ENCODE assay signal across 14 mouse cellular contexts in the genomic region with DNA sequence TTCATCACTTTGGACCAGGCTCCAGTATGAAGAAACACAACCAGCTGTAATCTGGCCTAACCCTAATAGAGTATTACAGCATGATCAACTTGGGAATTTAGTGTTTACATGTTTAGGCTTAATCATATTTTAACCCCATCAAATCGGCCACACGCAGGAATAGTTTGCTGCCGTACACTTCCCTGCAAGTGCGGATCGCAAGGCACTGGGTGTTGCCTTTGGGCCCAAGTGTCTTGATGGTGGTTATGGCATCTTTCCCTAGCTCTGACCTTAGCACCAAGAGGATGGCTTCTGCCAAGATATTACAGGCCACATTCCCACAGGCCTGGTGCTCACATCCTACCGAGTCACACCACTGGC.
DNase-seq lines count a peak whose midpoint lies in the region; ATAC-seq and TF ChIP-seq lines count a peak whose summit lies in the region.
"Had no signal": no experiment of that assay in that cellular context is flagged by ENCODE, and none has a peak within 500 bp of the region (broad histone marks: within the 10 kb centered on the region; RNA-seq: fewer than 3 reads in every experiment).

No protein-coding gene starts in this region.

- H3K4me1 ChIP-seq in embryonic facial prominence, embryonic 14.5 days (ENCODE audit: control insufficient read depth, insufficient read depth, low read length) = peaks cover 33% of the 10 kb centered on the region
- H3K4me1 ChIP-seq: liver, embryonic 13.5 days had no signal

- H3K27ac ChIP-seq in layer of hippocampus, adult 2 months = peak overlapping the region; percentile 73
- H3K27ac ChIP-seq in embryonic facial prominence, embryonic 14.5 days (replicated peaks; ENCODE audit: low read depth, low read length) = peak overlapping the region; percentile 78
- H3K27ac ChIP-seq: liver, embryonic 13.5 days; neural tube, embryonic 15.5 days had no signal

- ATAC-seq in embryonic facial prominence, embryonic 14.5 days (ENCODE audit: low read depth) = no peak
- ATAC-seq in monocyte, adult 5-6 weeks (replicated peaks; ENCODE audit: insufficient number of reproducible peaks, low FRiP score, low TSS enrichment, poor library complexity, severe bottlenecking) = no peak
- ATAC-seq: Patski had no signal

- peak overlapping the region; percentile 35 for H3K4me2 ChIP-seq in embryonic facial prominence, embryonic 14.5 days (ENCODE audit: low read depth, low read length)
- H3K4me2 ChIP-seq: liver, embryonic 13.5 days; neural tube, embryonic 15.5 days had no signal

- no peak overlapping the region for H3K4me3 ChIP-seq in layer of hippocampus, adult 2 months
- no peak overlapping the region for H3K4me3 ChIP-seq in embryonic facial prominence, embryonic 14.5 days (ENCODE audit: low read depth, low read length)
- H3K4me3 ChIP-seq: erythroblast, embryonic 14.5 days; liver, embryonic 13.5 days; neural tube, embryonic 15.5 days had no signal

- no peak for TF ChIP-seq CTCF in layer of hippocampus, adult 2 months (conservative IDR thresholded peaks at IDR 0.05)

- no peak overlapping the region for H3K9ac ChIP-seq in embryonic facial prominence, embryonic 14.5 days (ENCODE audit: low read depth, low read length)
- H3K9ac ChIP-seq: liver, embryonic 13.5 days; neural tube, embryonic 15.5 days had no signal

- WGBS in embryonic facial prominence, embryonic 14.5 days = 62% methylated on average over 6 of the region's 6 CpGs

- H3K9me3 ChIP-seq in embryonic facial prominence, embryonic 14.5 days (ENCODE audit: control insufficient read depth, low read length) = no peaks in the 10 kb centered on the region
- H3K9me3 ChIP-seq: liver, embryonic 13.5 days; neural tube, embryonic 15.5 days had no signal

- no peaks in the 10 kb centered on the region for H3K36me3 ChIP-seq in embryonic facial prominence, embryonic 14.5 days (ENCODE audit: control insufficient read depth, insufficient read depth, low read length)
- H3K36me3 ChIP-seq: liver, embryonic 13.5 days; neural tube, embryonic 15.5 days had no signal

- no peak for DNase-seq in layer of hippocampus, adult 2 months (ENCODE audit: low spot score in 2 of 2)
- DNase-seq in layer of hippocampus, adult 9-11 months = no peak
- peak; percentile 70 for DNase-seq in embryonic facial prominence, embryonic 14.5 days (ENCODE audit: low spot score)
- peak; percentile 53 for DNase-seq in gastrocnemius, postnatal 25 days
- peak; percentile 82 for DNase-seq in skeletal muscle tissue, adult 2 months (ENCODE audit: low read depth, low spot score)
- DNase-seq in cerebellum, postnatal 25 days = no peak
- DNase-seq: kidney, adult 11 months; liver, embryonic 13.5 days; thymus, postnatal 14 days had no signal

- H3K27me3 ChIP-seq in embryonic facial prominence, embryonic 14.5 days (replicated peaks; ENCODE audit: control insufficient read depth, insufficient read depth, low read length) = no peaks in the 10 kb centered on the region
- H3K27me3 ChIP-seq: CH12.LX; liver, embryonic 13.5 days; neural tube, embryonic 15.5 days; Patski had no signal

Comparison
In these comparisons a context has a peak if more than half of its experiments do, and no peak if none do; other contexts are left out.
1. DNase-seq: peak in embryonic facial prominence, embryonic 14.5 days (single experiment), gastrocnemius, postnatal 25 days (single experiment) and skeletal muscle tissue, adult 2 months (single experiment); none in layer of hippocampus, adult 2 months (0 of 2), layer of hippocampus, adult 9-11 months (single experiment) and cerebellum, postnatal 25 days (0 of 2).